Mouse (Mus musculus) liver, postnatal 0 days (tissue): ENCODE results near the gene Baiap2l2. TPM values are rescaled to one million over a fixed set of nuclear protein-coding genes. Genes with fewer than 3 reads are reported as not detected.
A peak's percentile ranks its signal among the peaks of the same experiment; 100 is the strongest.

Experiments used
- ATAC-seq: fragments of 200-750 bp; cut with Nextera tagmentation; 2 replicates; pipeline ENCODE4 v1.8.0; 2017; ENCODE audit warnings: mild to moderate bottlenecking, moderate library complexity
- DNase-seq: peaks from one replicate; pipeline ENCODE4 v3.0.0-alpha.2; 2016
- H3K27ac ChIP-seq: fragments of 300-500 bp; sonication (generic); 2 replicates; pipeline ENCODE4 v1.5.1; 2014; ENCODE audit warnings: antibody characterized with exemption, moderate library complexity, mild to moderate bottlenecking, low read depth
- H3K27me3 ChIP-seq: fragments of 300-500 bp; sonication (generic); 2 replicates; pipeline ENCODE4 v1.6.1; 2014; ENCODE audit warnings: low read length, control low read depth, mixed read lengths; ENCODE audit not compliant: insufficient read depth
- H3K36me3 ChIP-seq: fragments of 300-500 bp; sonication (generic); replicated peaks from 2 replicates; pipeline ENCODE4 v1.6.1; 2014; ENCODE audit warnings: mild to moderate bottlenecking, control low read depth, low read length, moderate library complexity, mixed read lengths; ENCODE audit not compliant: insufficient read depth
- H3K4me1 ChIP-seq: fragments of 300-500 bp; sonication (generic); 2 replicates; pipeline ENCODE4 v1.6.1; 2014; ENCODE audit warnings: antibody characterized with exemption, mild to moderate bottlenecking, control low read depth; ENCODE audit not compliant: insufficient read depth
- H3K4me2 ChIP-seq: fragments of 300-500 bp; sonication (generic); 2 replicates; pipeline ENCODE4 v1.6.1; 2014; ENCODE audit warnings: low read depth, mild to moderate bottlenecking, low read length, moderate library complexity, mixed read lengths
- H3K4me3 ChIP-seq: fragments of 300-500 bp; sonication (generic); 2 replicates; pipeline ENCODE4 v1.5.1; 2014; ENCODE audit warnings: low read depth, low read length
- H3K9ac ChIP-seq: fragments of 300-500 bp; sonication (generic); replicated peaks from 2 replicates; pipeline ENCODE4 v1.6.1; 2014; ENCODE audit warnings: mild to moderate bottlenecking, moderate library complexity
- H3K9me3 ChIP-seq: fragments of 300-500 bp; sonication (generic); 2 replicates; pipeline ENCODE4 v1.6.1; 2016; ENCODE audit warnings: mild to moderate bottlenecking, control low read depth, low read length, mixed read lengths
- CTCF ChIP-seq: sonication (generic); IDR thresholded peaks from 2 replicates; pipeline ENCODE4 v1.5.1; 2016; ENCODE audit warnings: antibody characterized with exemption, low read depth
- EP300 ChIP-seq: IDR thresholded peaks from 2 replicates; pipeline ENCODE4 v1.6.1; 2016; ENCODE audit warnings: antibody characterized with exemption, low read depth, mild to moderate bottlenecking
- WGBS: fragments of 180-500 bp; shearing (Covaris S2); extraction: QIAGEN DNeasy Blood & Tissue Kit; methylation state at CpG from one replicate; pipeline ENCODE4 v1.1.7; 2014; ENCODE audit not compliant: insufficient replicate concordance; 5-methylcytosine and 5-hydroxymethylcytosine counted together
- polyA plus RNA-seq: library from polyadenylated mRNA; unstranded; fragments of >200 nt; fragmentation: Nextera tagmentation; extraction: Ambion mirVana; gene quantifications from 2 replicates; pipeline ENCODE4 v1.2.1, GENCODE M21; 2015

Baiap2l2 gene
- polyA plus RNA-seq, 1 experiment from 2014 or later = 1.2 TPM

GRCm38 (mm10) chr15:79251168-79251567 is 34.2 kb downstream of the Baiap2l2 start:
- no peak overlapping the region for H3K4me2 ChIP-seq

DNA sequence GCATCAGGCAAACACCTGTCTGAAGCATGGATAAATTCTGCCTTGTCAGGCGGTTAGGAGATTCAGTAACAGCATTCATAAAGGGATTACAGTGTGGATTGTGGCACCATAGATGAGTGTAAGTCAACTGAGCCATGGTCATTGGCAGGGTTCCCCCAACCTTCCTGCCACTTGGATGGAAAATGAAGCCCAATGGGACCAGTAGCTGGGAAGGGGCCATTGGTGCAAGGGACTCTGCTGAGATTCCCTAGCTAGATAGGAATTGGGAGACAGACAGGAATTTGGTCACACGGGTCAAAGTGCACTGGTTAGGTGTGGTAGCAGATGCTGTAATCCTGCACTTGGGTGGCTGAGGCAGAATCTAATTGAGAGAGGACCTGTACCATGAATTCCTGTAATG is 35.1 kb downstream of the Baiap2l2 start:
- Histone ChIP-seq H3K4me2 (no peak overlapping the region), H3K4me1 (peaks cover 14% of the 10 kb centered on the region), H3K27me3 (peaks cover 30% of the 10 kb centered on the region), H3K4me3 (no peak overlapping the region), H3K36me3 (peaks cover 12% of the 10 kb centered on the region), H3K27ac (no peak overlapping the region), H3K9ac (no peak overlapping the region), H3K9me3 (no peaks in the 10 kb centered on the region)
- 72% methylated on average over 2 of the region's 2 CpGs for WGBS
- TF ChIP-seq EP300 (no peak), CTCF (no peak)
- ATAC-seq (peak; percentile 43), DNase-seq (no peak)

More at GRCm38 (mm10) chr15:79251168-79251567, 34.2 kb downstream of the Baiap2l2 start:
- Histone ChIP-seq H3K36me3 (peaks cover 12% of the 10 kb centered on the region), H3K9ac (no peak overlapping the region), H3K4me1 (peaks cover 14% of the 10 kb centered on the region), H3K27me3 (peaks cover 30% of the 10 kb centered on the region), H3K9me3 (no peaks in the 10 kb centered on the region), H3K4me3 (no peak overlapping the region), H3K27ac (no peak overlapping the region)
- ATAC-seq = no peak
- no peak for DNase-seq
- TF ChIP-seq CTCF = no peak
- no peak for TF ChIP-seq EP300
- 53% methylated on average over 7 of the region's 7 CpGs for WGBS

DNA sequence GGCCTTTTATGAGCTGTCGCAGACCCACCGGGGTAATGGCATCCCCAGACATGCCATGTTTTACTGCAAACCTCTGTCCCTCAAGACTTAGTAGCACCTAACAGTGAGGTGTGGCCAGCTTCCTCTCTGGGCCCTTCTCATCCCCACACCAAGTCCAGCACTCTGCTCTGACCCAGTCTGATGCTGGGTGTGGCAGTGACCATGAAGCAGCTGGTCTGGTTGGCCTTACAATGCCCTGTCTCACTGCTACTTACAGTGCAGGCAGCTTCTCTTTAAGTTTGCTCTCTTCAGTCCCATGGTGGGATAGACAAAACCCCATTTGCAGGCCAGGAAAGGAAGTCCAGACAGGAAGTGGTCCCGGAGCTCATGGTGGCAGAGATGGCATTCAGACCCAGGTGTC is 40.0 kb downstream of the Baiap2l2 start:
- H3K27me3 ChIP-seq = no peaks in the 10 kb centered on the region

DNA sequence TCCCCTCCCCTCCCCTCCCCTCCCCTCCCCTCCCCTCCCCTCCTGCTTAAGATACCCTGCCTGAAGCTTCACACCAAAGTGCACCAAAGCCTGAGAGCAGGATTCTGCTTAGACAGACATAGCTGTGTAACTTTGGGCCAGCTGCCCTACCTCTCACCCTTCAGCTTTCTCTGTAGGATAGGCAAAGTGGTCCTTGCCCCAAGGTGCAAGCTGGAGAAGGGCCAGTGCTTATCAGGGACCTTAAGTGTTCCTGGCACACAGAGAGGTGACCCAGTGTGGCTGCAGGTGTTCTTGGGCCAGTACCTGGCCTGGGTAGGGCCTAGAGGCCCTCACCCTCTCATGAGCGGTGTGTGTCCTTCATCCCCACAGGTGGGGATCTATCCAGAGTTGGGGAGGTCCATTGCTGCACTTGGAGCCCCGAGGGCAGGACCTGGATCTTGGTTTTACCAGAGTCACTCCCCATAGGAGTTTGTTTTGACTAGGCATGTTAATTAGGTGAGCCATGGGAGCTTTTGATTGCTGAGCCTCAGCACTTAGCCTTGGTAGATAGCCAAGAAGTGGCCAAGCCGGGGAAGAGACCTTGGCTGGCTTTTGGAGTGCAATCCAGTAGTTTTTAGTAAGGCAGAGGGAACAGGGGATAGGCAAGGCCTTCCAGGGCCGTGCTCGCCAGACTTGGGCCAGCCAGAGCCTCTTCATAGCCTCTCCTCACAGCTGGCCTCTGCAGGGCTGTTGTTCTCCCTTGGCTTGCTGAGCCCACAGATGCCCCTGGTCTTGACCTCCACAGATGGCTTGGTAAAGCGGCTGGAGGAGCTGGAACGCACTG is 41.1 kb downstream of the Baiap2l2 start:
- no peaks in the 10 kb centered on the region for H3K27me3 ChIP-seq
- H3K4me1 ChIP-seq = no peaks in the 10 kb centered on the region
- H3K9ac ChIP-seq = no peak overlapping the region
- DNase-seq (no peak), ATAC-seq (no peak)
- TF ChIP-seq EP300 (no peak), CTCF (no peak)
- H3K36me3 ChIP-seq = peaks cover 38% of the 10 kb centered on the region
- H3K4me3 ChIP-seq = no peak overlapping the region
- H3K4me2 ChIP-seq = no peak overlapping the region
- no peaks in the 10 kb centered on the region for H3K9me3 ChIP-seq
- H3K27ac ChIP-seq = no peak overlapping the region
- 78% methylated on average over 7 of the region's 7 CpGs for WGBS

More for the DNA sequence above, 40.0 kb downstream of the Baiap2l2 start:
- no peak for ATAC-seq
- Histone ChIP-seq H3K36me3 (peaks cover 29% of the 10 kb centered on the region), H3K9me3 (no peaks in the 10 kb centered on the region), H3K4me1 (peaks cover 2% of the 10 kb centered on the region; the same call in 1 of the 2 replicates), H3K27ac (no peak overlapping the region), H3K4me3 (no peak overlapping the region), H3K4me2 (no peak overlapping the region), H3K9ac (no peak overlapping the region)
- DNase-seq = no peak
- TF ChIP-seq EP300 (no peak), CTCF (no peak)
- WGBS = 67% methylated on average over 3 of the region's 3 CpGs

- H3K27ac ChIP-seq = no peak overlapping the region
- TF ChIP-seq CTCF (peak; percentile 100), EP300 (no peak)
- peaks cover 35% of the 10 kb centered on the region for H3K36me3 ChIP-seq
- ATAC-seq (peak; percentile 97), DNase-seq (peak; percentile 94)
- no peaks in the 10 kb centered on the region for H3K9me3 ChIP-seq
- WGBS = 13% methylated on average over 10 of the region's 10 CpGs
- H3K9ac ChIP-seq = no peak overlapping the region
- no peak overlapping the region for H3K4me3 ChIP-seq
- H3K4me1 ChIP-seq = no peaks in the 10 kb centered on the region
- H3K4me2 ChIP-seq = no peak overlapping the region
- H3K27me3 ChIP-seq = no peaks in the 10 kb centered on the region
Measured at GRCm38 (mm10) chr15:79243234-79244042, 41.9 kb downstream of the Baiap2l2 start.

- Histone ChIP-seq H3K9ac (no peak overlapping the region), H3K4me2 (no peak overlapping the region), H3K27me3 (no peaks in the 10 kb centered on the region), H3K36me3 (peaks cover 36% of the 10 kb centered on the region), H3K4me1 (no peaks in the 10 kb centered on the region), H3K9me3 (no peaks in the 10 kb centered on the region), H3K4me3 (no peak overlapping the region), H3K27ac (no peak overlapping the region)
- DNase-seq = no peak
- 73% methylated on average over 13 of the region's 13 CpGs for WGBS
- ATAC-seq = peak; percentile 50
- no peak for TF ChIP-seq EP300
- no peak for TF ChIP-seq CTCF
Measured at GRCm38 (mm10) chr15:79242574-79243233, 42.6 kb downstream of the Baiap2l2 start.
